Mouse (Mus musculus): ENCODE results near the gene Cacna2d3. TPM values are rescaled to one million over a fixed set of nuclear protein-coding genes. Genes with fewer than 3 reads are reported as not detected.

The Cacna2d3 gene
- total and polyA plus RNA-seq, 3 experiments: not detected

GRCm38 (mm10) chr14:28979230-28979629, 742.4 kb downstream of the Cacna2d3 start:
- Histone ChIP-seq H3K4me1 (ENCODE audit: control insufficient read depth in 1 of 2, insufficient read depth in 2 of 2, low read length in 2 of 2) (no peaks in the 10 kb centered on the region), H3K79me2 (ENCODE audit: control insufficient read depth, insufficient read depth, low read length, poor library complexity) (no peaks in the 10 kb centered on the region), H3K27me3 (ENCODE audit: control insufficient read depth in 1 of 2, insufficient read depth in 2 of 2, low read length in 2 of 2) (no peaks in the 10 kb centered on the region), H3K9me3 (replicated peaks; ENCODE audit: insufficient read depth, low read length) (no peaks in the 10 kb centered on the region), H3K36me3 (ENCODE audit: control insufficient read depth in 1 of 2, insufficient read depth in 2 of 2, low read length in 2 of 2) (no peaks in the 10 kb centered on the region), H3K27ac (ENCODE audit: control insufficient read depth, low read depth, low read length) (no peak overlapping the region), H3K4me3 (ENCODE audit: control insufficient read depth in 1 of 2, insufficient read depth in 1 of 2, low read depth in 2 of 2, low read length in 2 of 2) (no peak overlapping the region), H3K9ac (ENCODE audit: control insufficient read depth, low read depth, low read length, poor library complexity, severe bottlenecking) (no peak overlapping the region)
- TF ChIP-seq ETS1 (IDR thresholded peaks at IDR 0.05; ENCODE audit: low read depth, low read length) (no peak), SMC3 (IDR thresholded peaks at IDR 0.05; ENCODE audit: low read depth, low read length) (no peak), NELFE (IDR thresholded peaks at IDR 0.05; ENCODE audit: low read depth, low read length) (no peak), KAT2A (conservative IDR thresholded peaks at IDR 0.05; ENCODE audit: low read depth, low read length) (no peak), E2F4 (IDR thresholded peaks at IDR 0.05; ENCODE audit: borderline replicate concordance, low read depth, low read length) (no peak), ELF1 (IDR thresholded peaks at IDR 0.05; ENCODE audit: low read depth, low read length) (no peak), GATA1 (IDR thresholded peaks at IDR 0.05; ENCODE audit: low read depth, low read length) (no peak), RAD21 (IDR thresholded peaks at IDR 0.05; ENCODE audit: low read depth, low read length) (no peak), ZNF384 (IDR thresholded peaks at IDR 0.05; ENCODE audit: low read depth, low read length) (no peak), MAFK (IDR thresholded peaks at IDR 0.05; ENCODE audit: borderline replicate concordance, low read depth, low read length) (no peak), SIN3A (IDR thresholded peaks at IDR 0.05; ENCODE audit: low read length) (no peak), EP300 (IDR thresholded peaks at IDR 0.05; ENCODE audit: low read depth in 1 of 2, low read length in 2 of 2) (no peak), MEF2A (IDR thresholded peaks at IDR 0.05; ENCODE audit: extremely low read depth, insufficient replicate concordance, low read depth, low read length, poor library complexity, severe bottlenecking) (no peak), ZKSCAN1 (IDR thresholded peaks at IDR 0.05; ENCODE audit: low read depth, low read length) (no peak), CTCF (IDR thresholded peaks at IDR 0.05 in 2 of 3, conservative IDR thresholded peaks at IDR 0.05 in 1 of 3; ENCODE audit: control insufficient read depth in 1 of 3, insufficient read depth in 1 of 3, low read depth in 2 of 3, low read length in 3 of 3, poor library complexity in 1 of 3, severe bottlenecking in 1 of 3) (no peak)
- DNase-seq (ENCODE audit: low read depth, low spot score): no peak

GRCm38 (mm10) chr14:28972620-28973019, 749.0 kb downstream of the Cacna2d3 start:
- Histone ChIP-seq H3K79me2 (ENCODE audit: control insufficient read depth, insufficient read depth, low read length, poor library complexity) (no peaks in the 10 kb centered on the region), H3K4me3 (ENCODE audit: control insufficient read depth in 1 of 2, insufficient read depth in 1 of 2, low read depth in 2 of 2, low read length in 2 of 2) (no peak overlapping the region), H3K27me3 (ENCODE audit: control insufficient read depth in 1 of 2, insufficient read depth in 2 of 2, low read length in 2 of 2) (no peaks in the 10 kb centered on the region), H3K9ac (ENCODE audit: control insufficient read depth, low read depth, low read length, poor library complexity, severe bottlenecking) (no peak overlapping the region), H3K36me3 (ENCODE audit: control insufficient read depth in 1 of 2, insufficient read depth in 2 of 2, low read length in 2 of 2) (no peaks in the 10 kb centered on the region), H3K4me1 (ENCODE audit: control insufficient read depth in 1 of 2, insufficient read depth in 2 of 2, low read length in 2 of 2) (no peaks in the 10 kb centered on the region), H3K9me3 (replicated peaks; ENCODE audit: insufficient read depth, low read length) (no peaks in the 10 kb centered on the region), H3K27ac (ENCODE audit: control insufficient read depth, low read depth, low read length) (no peak overlapping the region)
- TF ChIP-seq CHD2 (IDR thresholded peaks at IDR 0.05; ENCODE audit: low read length): no peak
- no peak for TF ChIP-seq TBP (IDR thresholded peaks at IDR 0.05; ENCODE audit: low read depth, low read length)
- no peak for TF ChIP-seq BHLHE40 (IDR thresholded peaks at IDR 0.05; ENCODE audit: borderline replicate concordance, low read depth, low read length)
- no peak for TF ChIP-seq MYB (IDR thresholded peaks at IDR 0.05; ENCODE audit: low read depth, low read length)
- no peak for TF ChIP-seq GABPA (IDR thresholded peaks at IDR 0.05; ENCODE audit: low read depth, low read length)
- TF ChIP-seq MAX (IDR thresholded peaks at IDR 0.05; ENCODE audit: low read length): no peak
- TF ChIP-seq USF2 (IDR thresholded peaks at IDR 0.05; ENCODE audit: borderline replicate concordance in 1 of 2, insufficient read depth in 1 of 2, low read depth in 1 of 2, low read length in 2 of 2): no peak
- no peak for TF ChIP-seq ETS1 (IDR thresholded peaks at IDR 0.05; ENCODE audit: low read depth, low read length)
- no peak for TF ChIP-seq SIN3A (IDR thresholded peaks at IDR 0.05; ENCODE audit: low read length)
- TF ChIP-seq USF1 (IDR thresholded peaks at IDR 0.05; ENCODE audit: low read depth, low read length): no peak
- no peak for TF ChIP-seq POLR2AphosphoS5 (IDR thresholded peaks at IDR 0.05; ENCODE audit: borderline replicate concordance, low read depth, low read length)
- TF ChIP-seq EP300 (IDR thresholded peaks at IDR 0.05; ENCODE audit: low read depth in 1 of 2, low read length in 2 of 2): no peak
- no peak for TF ChIP-seq ZMIZ1 (IDR thresholded peaks at IDR 0.05; ENCODE audit: low read depth, low read length)
- no peak for TF ChIP-seq UBTF (IDR thresholded peaks at IDR 0.05; ENCODE audit: borderline replicate concordance, insufficient read depth, low read depth, low read length)
- TF ChIP-seq TCF12 (IDR thresholded peaks at IDR 0.05; ENCODE audit: low read depth, low read length): no peak
- TF ChIP-seq RCOR1 (IDR thresholded peaks at IDR 0.05; ENCODE audit: low read depth, low read length): no peak
- TF ChIP-seq SMC3 (IDR thresholded peaks at IDR 0.05; ENCODE audit: low read depth, low read length): no peak
- TF ChIP-seq CTCF (IDR thresholded peaks at IDR 0.05 in 2 of 3, conservative IDR thresholded peaks at IDR 0.05 in 1 of 3; ENCODE audit: control insufficient read depth in 1 of 3, insufficient read depth in 1 of 3, low read depth in 2 of 3, low read length in 3 of 3, poor library complexity in 1 of 3, severe bottlenecking in 1 of 3): no peak
- TF ChIP-seq MXI1 (IDR thresholded peaks at IDR 0.05; ENCODE audit: low read depth, low read length): no peak
- no peak for DNase-seq (ENCODE audit: low read depth, low spot score)

Data from MEL (cell line).